Mouse (Mus musculus): ENCODE data around the gene Gm21954. TPM values are rescaled to one million over a fixed set of nuclear protein-coding genes. Genes with fewer than 3 reads are reported as not detected.

Gm21954 gene
- polyA plus RNA-seq, 1 experiment from 2014 or later: not detected

DNA sequence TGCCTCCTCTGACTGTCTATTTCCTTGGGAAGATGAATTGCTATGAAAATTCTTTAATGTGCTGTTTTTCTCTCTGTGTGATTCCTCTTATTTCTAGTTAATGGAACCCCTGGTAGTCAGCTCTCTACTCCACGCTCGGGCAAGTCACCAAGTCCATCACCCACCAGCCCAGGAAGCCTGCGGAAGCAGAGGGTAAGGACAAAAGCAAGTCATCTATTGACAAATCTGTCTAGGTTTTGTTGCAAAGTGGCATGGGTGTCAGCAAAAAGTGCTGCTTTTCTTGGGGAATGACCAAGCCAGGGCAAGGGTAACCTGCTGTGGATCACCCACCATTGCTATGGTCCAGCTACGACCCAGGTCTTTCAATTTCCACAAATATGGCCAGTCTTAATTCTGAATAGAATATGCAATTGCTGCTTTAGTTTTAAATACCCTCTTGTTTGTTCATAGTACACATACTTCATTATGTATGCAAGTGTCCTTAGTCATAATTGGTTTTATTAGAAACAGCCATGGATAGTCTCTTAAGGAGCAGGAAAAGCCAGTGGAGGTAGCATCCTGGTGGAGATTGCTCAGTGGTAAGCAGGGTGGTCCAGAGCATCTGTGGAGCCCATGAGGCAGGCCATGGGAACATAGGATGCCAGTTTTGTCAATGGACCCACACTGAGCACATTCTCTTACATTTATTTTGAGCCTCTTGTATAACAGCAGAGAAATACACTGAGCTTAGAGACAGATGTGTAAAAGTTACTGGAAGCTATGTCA lies 8.9 kb downstream of the Gm21954 start:
- H3K4me3 ChIP-seq (replicated peaks): no peak overlapping the region
- H3K4me2 ChIP-seq: no peak overlapping the region
- WGBS: 78% methylated on average over 4 of the region's 4 CpGs
- H3K9me3 ChIP-seq: 0 out of 2 replicates have a peak, but pooled peaks cover 5% of the 10 kb centered on the region
- no peak overlapping the region for H3K9ac ChIP-seq (replicated peaks)
- H3K36me3 ChIP-seq: peaks cover 6% of the 10 kb centered on the region; the same call in 1 of the 2 replicates
- H3K27ac ChIP-seq: 0 out of 2 replicates have a peak overlapping the region, but pooled peaks have one; percentile 20
- H3K27me3 ChIP-seq: 0 out of 2 replicates have a peak, but pooled peaks cover 3% of the 10 kb centered on the region
- no peak for ATAC-seq (ENCODE audit: insufficient number of reproducible peaks, insufficient read depth, low FRiP score, low TSS enrichment, low read depth)
- H3K4me1 ChIP-seq (replicated peaks): peaks cover 31% of the 10 kb centered on the region

- Histone ChIP-seq H3K9me3 (0 out of 2 replicates have a peak, but pooled peaks cover 5% of the 10 kb centered on the region), H3K27ac (peak overlapping the region; percentile 84), H3K4me3 (replicated peaks) (peak overlapping the region; percentile 36), H3K4me2 (peak overlapping the region; percentile 70), H3K36me3 (peaks cover 6% of the 10 kb centered on the region; the same call in 1 of the 2 replicates), H3K4me1 (replicated peaks) (peaks cover 28% of the 10 kb centered on the region), H3K27me3 (0 out of 2 replicates have a peak, but pooled peaks cover 3% of the 10 kb centered on the region), H3K9ac (replicated peaks) (peak overlapping the region; percentile 60)
- ATAC-seq (ENCODE audit: insufficient number of reproducible peaks, insufficient read depth, low FRiP score, low TSS enrichment, low read depth): peak; percentile 59; the same call in 1 of the 2 replicates
- WGBS: 2% methylated on average over 17 of the region's 17 CpGs
Observed at GRCm38 (mm10) chr3:55461685-55462655, 10.0 kb downstream of the Gm21954 start.

DNA sequence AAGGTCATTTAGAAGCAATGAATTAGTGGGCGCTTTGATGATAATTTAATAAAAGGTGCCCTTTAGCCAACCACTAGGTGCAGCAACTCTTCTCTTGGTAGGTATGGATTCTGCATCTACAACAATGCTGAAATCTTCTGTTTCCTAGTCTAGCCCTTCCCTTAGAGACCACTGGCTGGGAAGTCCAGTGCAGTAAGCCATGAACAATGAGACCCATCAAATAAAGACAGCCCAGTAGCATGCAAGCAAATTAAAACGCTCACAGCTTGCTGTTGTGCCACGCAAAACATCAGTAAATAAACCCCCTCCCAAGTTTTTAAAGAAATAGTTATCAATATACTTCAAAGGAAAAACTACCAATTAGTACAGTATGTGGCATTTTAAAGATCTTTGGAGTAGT lies 10.9 kb downstream of the Gm21954 start:
- Histone ChIP-seq H3K36me3 (peaks cover 6% of the 10 kb centered on the region; the same call in 1 of the 2 replicates), H3K9me3 (0 out of 2 replicates have a peak, but pooled peaks cover 5% of the 10 kb centered on the region), H3K4me2 (peak overlapping the region; percentile 70), H3K27ac (no peak overlapping the region), H3K27me3 (0 out of 2 replicates have a peak, but pooled peaks cover 3% of the 10 kb centered on the region), H3K4me1 (replicated peaks) (peaks cover 26% of the 10 kb centered on the region), H3K9ac (replicated peaks) (no peak overlapping the region), H3K4me3 (replicated peaks) (no peak overlapping the region)
- WGBS: 54% methylated on average over 3 of the region's 3 CpGs
- no peak for ATAC-seq (ENCODE audit: insufficient number of reproducible peaks, insufficient read depth, low FRiP score, low TSS enrichment, low read depth)

DNA sequence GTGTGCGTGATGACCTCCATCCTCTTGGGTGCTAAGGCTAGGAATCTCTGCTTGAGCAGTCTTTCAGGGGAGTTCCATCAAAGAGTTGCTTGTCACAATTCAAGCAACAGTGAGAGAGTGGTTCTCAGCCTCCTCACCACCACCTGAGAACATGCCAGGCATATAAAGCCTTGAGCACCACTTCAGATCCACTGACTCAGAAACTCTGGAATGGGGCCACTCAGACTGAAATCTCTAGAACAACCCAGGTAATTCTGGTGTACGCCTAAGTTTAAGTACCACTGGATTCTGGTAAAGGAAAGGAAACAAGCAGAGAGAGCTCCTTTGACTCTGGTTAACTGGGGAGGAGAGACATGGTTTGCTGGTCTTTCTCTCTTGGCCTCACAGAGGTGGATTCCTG lies 19.5 kb downstream of the Gm21954 start:
- Histone ChIP-seq H3K9me3 (peaks cover 2% of the 10 kb centered on the region; the same call in 1 of the 2 replicates), H3K4me3 (replicated peaks) (no peak overlapping the region), H3K27me3 (no peaks in the 10 kb centered on the region), H3K9ac (replicated peaks) (no peak overlapping the region), H3K4me2 (no peak overlapping the region), H3K36me3 (no peaks in the 10 kb centered on the region), H3K4me1 (replicated peaks) (peaks cover 6% of the 10 kb centered on the region; the same call in 1 of the 2 replicates), H3K27ac (no peak overlapping the region)
- ATAC-seq (ENCODE audit: insufficient number of reproducible peaks, insufficient read depth, low FRiP score, low TSS enrichment, low read depth): no peak
- 88% methylated on average over 2 of the region's 2 CpGs for WGBS

DNA sequence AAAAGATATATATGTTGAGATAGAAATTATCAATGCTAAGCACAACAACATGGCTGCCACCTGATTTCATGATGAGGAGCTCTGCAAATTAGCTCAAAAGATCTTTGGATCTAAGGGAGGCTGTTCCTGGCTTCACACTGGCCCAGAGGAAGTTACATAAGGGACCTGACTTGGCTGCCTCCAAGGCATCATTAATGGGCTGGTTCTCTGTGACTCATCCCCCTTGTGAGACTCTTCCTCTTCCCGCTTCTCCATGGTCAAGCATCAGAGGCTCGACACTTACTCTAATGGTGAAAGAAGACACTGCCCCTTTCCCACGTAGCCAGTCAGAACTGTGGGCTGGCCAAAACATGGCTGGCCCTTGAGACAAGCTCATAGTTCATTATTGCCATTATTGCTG lies 20.1 kb downstream of the Gm21954 start:
- no peak overlapping the region for H3K27ac ChIP-seq
- no peak overlapping the region for H3K4me2 ChIP-seq
- H3K4me3 ChIP-seq (replicated peaks): no peak overlapping the region
- H3K9ac ChIP-seq (replicated peaks): no peak overlapping the region
- peaks cover 2% of the 10 kb centered on the region; the same call in 1 of the 2 replicates for H3K9me3 ChIP-seq
- 69% methylated on average over 3 of the region's 3 CpGs for WGBS
- no peaks in the 10 kb centered on the region for H3K27me3 ChIP-seq
- peaks cover 6% of the 10 kb centered on the region; the same call in 1 of the 2 replicates for H3K4me1 ChIP-seq (replicated peaks)
- ATAC-seq (ENCODE audit: insufficient number of reproducible peaks, insufficient read depth, low FRiP score, low TSS enrichment, low read depth): no peak
- H3K36me3 ChIP-seq: no peaks in the 10 kb centered on the region

GRCm38 (mm10) chr3:55451035-55451434 lies 21.0 kb downstream of the Gm21954 start:
- Histone ChIP-seq H3K4me1 (replicated peaks) (peaks cover 6% of the 10 kb centered on the region; the same call in 1 of the 2 replicates), H3K36me3 (no peaks in the 10 kb centered on the region), H3K4me2 (no peak overlapping the region), H3K9ac (replicated peaks) (no peak overlapping the region), H3K9me3 (peaks cover 2% of the 10 kb centered on the region; the same call in 1 of the 2 replicates), H3K27me3 (no peaks in the 10 kb centered on the region), H3K4me3 (replicated peaks) (no peak overlapping the region), H3K27ac (no peak overlapping the region)
- ATAC-seq (ENCODE audit: insufficient number of reproducible peaks, insufficient read depth, low FRiP score, low TSS enrichment, low read depth): no peak
- WGBS: 92% methylated on average over 14 of the region's 14 CpGs

DNA sequence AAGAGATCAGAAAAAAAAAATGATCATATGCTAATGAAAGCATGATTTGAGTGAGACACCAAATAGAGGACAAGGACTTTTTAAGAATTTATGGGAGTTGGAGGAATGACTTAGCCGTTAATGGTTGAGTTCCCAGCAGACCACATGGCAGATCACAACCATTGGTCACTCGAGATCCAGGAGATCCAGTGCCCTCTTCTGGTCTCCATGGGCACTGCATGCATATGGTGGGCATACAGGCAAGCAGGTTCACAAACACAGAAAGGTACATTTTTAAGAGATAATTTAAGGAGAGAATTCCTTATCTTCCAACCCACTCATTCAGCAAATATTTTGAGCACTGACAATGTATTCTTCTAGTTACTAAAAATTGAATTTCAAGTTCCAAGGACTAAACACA lies 22.9 kb downstream of the Gm21954 start:
- Histone ChIP-seq H3K27me3 (no peaks in the 10 kb centered on the region), H3K27ac (no peak overlapping the region), H3K36me3 (no peaks in the 10 kb centered on the region), H3K9ac (replicated peaks) (no peak overlapping the region), H3K4me3 (replicated peaks) (no peak overlapping the region), H3K4me1 (replicated peaks) (peaks cover 6% of the 10 kb centered on the region; the same call in 1 of the 2 replicates), H3K9me3 (peaks cover 2% of the 10 kb centered on the region; the same call in 1 of the 2 replicates), H3K4me2 (no peak overlapping the region)
- WGBS: 81% methylated on average over 2 of the region's 2 CpGs
- ATAC-seq (ENCODE audit: insufficient number of reproducible peaks, insufficient read depth, low FRiP score, low TSS enrichment, low read depth): no peak

DNA sequence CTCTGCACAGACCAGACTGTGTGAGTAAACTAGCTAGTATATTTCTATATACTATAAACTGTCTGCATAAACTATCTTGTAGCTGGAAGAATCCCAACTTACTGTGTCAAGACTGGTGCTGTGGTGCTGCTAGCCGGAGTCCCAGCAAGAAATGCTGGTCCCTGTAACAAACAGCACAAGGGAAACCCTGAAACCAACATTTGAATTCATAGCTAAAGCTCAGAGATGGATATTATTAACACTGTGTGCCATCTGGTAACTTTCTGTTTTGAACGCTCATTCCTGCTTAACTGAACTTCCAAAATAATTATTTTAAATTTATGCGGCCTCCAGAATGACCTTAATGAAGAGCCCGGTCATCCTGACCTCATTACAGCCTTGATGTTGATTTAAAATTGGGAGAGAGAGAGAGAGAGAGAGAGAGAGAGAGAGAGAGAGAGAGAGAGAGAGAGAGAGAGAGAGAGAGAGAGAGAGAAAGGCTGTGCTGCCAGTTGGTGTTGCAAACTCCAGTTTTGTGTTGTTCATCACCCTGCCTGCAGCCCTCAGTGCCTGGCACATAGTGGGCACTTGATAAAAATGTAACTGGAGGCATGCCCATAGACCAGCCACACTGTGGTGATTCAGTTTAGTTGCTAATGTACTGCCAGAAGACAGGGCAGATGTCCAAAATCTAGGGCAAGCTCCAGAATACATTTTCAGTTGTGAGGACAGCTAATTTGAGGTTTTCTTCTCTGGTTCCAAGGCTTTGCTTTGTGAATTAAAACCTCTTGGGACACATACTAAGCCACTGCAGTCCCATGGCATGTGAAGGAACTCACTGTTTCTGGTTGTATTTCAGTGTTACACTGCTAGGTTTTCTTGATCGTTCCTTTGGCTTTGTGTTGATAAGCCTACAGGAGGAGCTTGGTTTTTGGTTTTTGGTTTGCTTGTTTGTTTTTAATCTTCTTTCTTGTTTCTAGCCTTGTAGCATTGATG lies 24.2 kb downstream of the Gm21954 start:
- Histone ChIP-seq H3K36me3 (no peaks in the 10 kb centered on the region), H3K27me3 (no peaks in the 10 kb centered on the region), H3K4me1 (replicated peaks) (peaks cover 6% of the 10 kb centered on the region; the same call in 1 of the 2 replicates), H3K27ac (no peak overlapping the region), H3K4me3 (replicated peaks) (no peak overlapping the region), H3K9ac (replicated peaks) (no peak overlapping the region), H3K9me3 (peaks cover 2% of the 10 kb centered on the region; the same call in 1 of the 2 replicates), H3K4me2 (no peak overlapping the region)
- ATAC-seq (ENCODE audit: insufficient number of reproducible peaks, insufficient read depth, low FRiP score, low TSS enrichment, low read depth): no peak
- 75% methylated on average over 5 of the region's 5 CpGs for WGBS

- H3K9ac ChIP-seq (replicated peaks): no peak overlapping the region
- H3K27me3 ChIP-seq: no peaks in the 10 kb centered on the region
- H3K9me3 ChIP-seq: peaks cover 2% of the 10 kb centered on the region; the same call in 1 of the 2 replicates
- H3K4me3 ChIP-seq (replicated peaks): no peak overlapping the region
- no peaks in the 10 kb centered on the region for H3K36me3 ChIP-seq
- no peak for ATAC-seq (ENCODE audit: insufficient number of reproducible peaks, insufficient read depth, low FRiP score, low TSS enrichment, low read depth)
- H3K4me2 ChIP-seq: no peak overlapping the region
- WGBS: 91% methylated on average over 7 of the region's 7 CpGs
- H3K27ac ChIP-seq: no peak overlapping the region
- peaks cover 6% of the 10 kb centered on the region for H3K4me1 ChIP-seq (replicated peaks)
Observed at GRCm38 (mm10) chr3:55446681-55447080, 25.3 kb downstream of the Gm21954 start.

DNA sequence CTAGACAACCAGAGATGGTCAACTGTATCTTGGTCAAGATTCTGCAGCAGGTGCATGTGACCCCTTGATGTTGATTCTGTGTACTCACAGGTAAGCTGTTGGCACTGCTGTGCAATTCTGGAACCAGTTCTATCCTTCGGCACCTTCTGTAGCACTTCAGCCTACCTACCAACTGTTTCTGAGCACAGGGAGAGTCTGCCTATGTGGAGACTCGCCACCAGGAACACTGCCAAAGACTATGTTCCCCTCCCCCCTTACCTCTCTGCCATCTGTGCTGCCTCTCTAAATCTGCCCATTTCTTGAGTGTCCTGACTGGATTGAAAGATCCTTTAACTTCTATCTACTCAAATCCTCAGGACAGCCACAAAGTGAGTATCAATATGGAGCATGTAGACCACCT lies 28.3 kb downstream of the Gm21954 start:
- no peak overlapping the region for H3K4me3 ChIP-seq (replicated peaks)
- no peak overlapping the region for H3K9ac ChIP-seq (replicated peaks)
- H3K4me1 ChIP-seq (replicated peaks): peaks cover 17% of the 10 kb centered on the region
- no peak for ATAC-seq (ENCODE audit: insufficient number of reproducible peaks, insufficient read depth, low FRiP score, low TSS enrichment, low read depth)
- no peaks in the 10 kb centered on the region for H3K36me3 ChIP-seq
- 92% methylated on average over 2 of the region's 2 CpGs for WGBS
- no peaks in the 10 kb centered on the region for H3K27me3 ChIP-seq
- no peaks in the 10 kb centered on the region for H3K9me3 ChIP-seq
- H3K27ac ChIP-seq: no peak overlapping the region
- no peak overlapping the region for H3K4me2 ChIP-seq
